Mouse (Mus musculus) neural tube, embryonic 13.5 days (tissue): ENCODE data around the gene Nap1l5. TPM values are rescaled to one million over a fixed set of nuclear protein-coding genes. Genes with fewer than 3 reads are reported as not detected.

Source experiments
- ATAC-seq: fragments of 200-750 bp; cut with Nextera tagmentation; 2 replicates; pipeline ENCODE4 v1.8.0; 2017; ENCODE audit warnings: low read depth, mild to moderate bottlenecking, moderate TSS enrichment, moderate library complexity
- H3K27ac ChIP-seq: fragments of 300-500 bp; sonication (generic); replicated peaks from 2 replicates; pipeline ENCODE4 v1.5.1; 2015; ENCODE audit warnings: moderate library complexity, mild to moderate bottlenecking, inconsistent platforms
- H3K27me3 ChIP-seq: fragments of 300-500 bp; sonication (generic); 2 replicates; pipeline ENCODE4 v1.6.1; 2015; ENCODE audit warnings: mild to moderate bottlenecking, inconsistent platforms
- H3K36me3 ChIP-seq: fragments of 300-500 bp; sonication (generic); 2 replicates; pipeline ENCODE4 v1.6.1; 2015; ENCODE audit warnings: mild to moderate bottlenecking, inconsistent platforms
- H3K4me1 ChIP-seq: fragments of 300-500 bp; sonication (generic); replicated peaks from 2 replicates; pipeline ENCODE4 v1.6.1; 2015; ENCODE audit warnings: inconsistent platforms
- H3K4me2 ChIP-seq: fragments of 300-500 bp; sonication (generic); 2 replicates; pipeline ENCODE4 v1.6.1; 2015; ENCODE audit warnings: inconsistent platforms, mild to moderate bottlenecking, moderate library complexity
- H3K4me3 ChIP-seq: fragments of 300-500 bp; sonication (generic); 2 replicates; pipeline ENCODE4 v1.5.1; 2015; ENCODE audit warnings: mild to moderate bottlenecking, inconsistent platforms
- H3K9ac ChIP-seq: fragments of 300-500 bp; sonication (generic); 2 replicates; pipeline ENCODE4 v1.6.1; 2015; ENCODE audit warnings: moderate library complexity, mild to moderate bottlenecking, inconsistent platforms
- H3K9me3 ChIP-seq: fragments of 300-500 bp; sonication (generic); 2 replicates; pipeline ENCODE4 v1.6.1; 2016; ENCODE audit warnings: inconsistent platforms
- WGBS: fragments of 180-500 bp; shearing (Covaris S2); methylation state at CpG from one replicate; pipeline ENCODE4 v1.1.7; 2015; 5-methylcytosine and 5-hydroxymethylcytosine counted together
- polyA plus RNA-seq: library from polyadenylated mRNA; unstranded; fragments of >200 nt; fragmentation: Nextera tagmentation; extraction: Ambion mirVana; gene quantifications from 2 replicates; pipeline ENCODE4 v1.2.1, GENCODE M21; 2015

Nap1l5 gene
- polyA plus RNA-seq, 1 experiment from 2014 or later = 176 TPM

DNA sequence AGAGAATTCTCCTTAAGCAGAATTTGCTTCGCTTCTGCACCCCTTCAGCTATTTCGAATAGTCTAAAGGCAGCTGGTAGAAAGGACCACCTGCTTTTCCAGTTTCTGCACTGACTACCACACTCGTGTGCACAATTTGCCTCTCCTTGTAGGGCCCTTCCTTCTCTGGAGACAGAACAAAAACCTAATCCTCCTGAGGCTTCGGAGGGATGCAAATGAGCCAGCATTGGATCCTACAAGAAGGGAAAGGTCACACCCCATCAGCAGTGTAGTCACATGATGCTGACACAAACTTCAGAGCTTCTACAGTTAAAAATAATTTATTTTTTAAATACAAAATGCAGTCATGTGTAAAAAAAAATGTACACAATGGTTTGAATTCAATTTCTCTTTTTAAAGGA lies 24.3 kb upstream of the Nap1l5 start:
- Histone ChIP-seq H3K36me3 (no peaks in the 10 kb centered on the region; the same call in 1 of the 2 replicates), H3K4me2 (no peak overlapping the region), H3K9ac (no peak overlapping the region), H3K4me1 (peaks cover 26% of the 10 kb centered on the region), H3K27me3 (no peaks in the 10 kb centered on the region), H3K4me3 (no peak overlapping the region), H3K27ac (no peak overlapping the region), H3K9me3 (no peaks in the 10 kb centered on the region)
- 71% methylated on average over 4 of the region's 4 CpGs for WGBS
- no peak for ATAC-seq

DNA sequence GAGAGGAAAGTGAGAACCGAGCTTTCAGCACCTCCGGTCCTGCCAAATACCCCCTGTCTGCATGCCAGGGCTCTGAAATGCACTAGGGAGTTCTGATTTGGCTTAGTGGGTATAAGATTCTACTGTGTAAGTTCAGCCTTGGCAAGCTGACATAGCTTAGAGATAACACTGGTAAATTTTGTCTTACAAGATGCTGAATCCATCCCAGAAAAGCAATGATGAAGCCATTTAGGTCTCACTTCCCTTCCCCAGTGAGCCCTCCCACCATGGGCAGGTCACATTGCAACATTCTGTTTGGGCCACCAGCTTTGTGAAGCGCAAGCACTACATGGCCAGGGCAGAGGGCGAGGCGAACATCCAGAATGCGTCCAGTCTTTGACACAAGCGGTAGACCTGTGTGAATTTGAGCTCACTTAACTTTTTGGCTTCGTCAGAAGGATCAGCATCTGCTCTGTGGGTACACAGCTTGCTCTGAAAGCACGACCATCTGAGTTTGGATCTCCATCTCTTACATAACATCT lies 23.1 kb upstream of the Nap1l5 start:
- Histone ChIP-seq H3K27ac (no peak overlapping the region), H3K4me2 (no peak overlapping the region), H3K27me3 (no peaks in the 10 kb centered on the region), H3K9me3 (no peaks in the 10 kb centered on the region), H3K4me3 (no peak overlapping the region), H3K4me1 (peaks cover 26% of the 10 kb centered on the region), H3K9ac (no peak overlapping the region), H3K36me3 (no peaks in the 10 kb centered on the region; the same call in 1 of the 2 replicates)
- 91% methylated on average over 9 of the region's 9 CpGs for WGBS
- ATAC-seq = no peak

DNA sequence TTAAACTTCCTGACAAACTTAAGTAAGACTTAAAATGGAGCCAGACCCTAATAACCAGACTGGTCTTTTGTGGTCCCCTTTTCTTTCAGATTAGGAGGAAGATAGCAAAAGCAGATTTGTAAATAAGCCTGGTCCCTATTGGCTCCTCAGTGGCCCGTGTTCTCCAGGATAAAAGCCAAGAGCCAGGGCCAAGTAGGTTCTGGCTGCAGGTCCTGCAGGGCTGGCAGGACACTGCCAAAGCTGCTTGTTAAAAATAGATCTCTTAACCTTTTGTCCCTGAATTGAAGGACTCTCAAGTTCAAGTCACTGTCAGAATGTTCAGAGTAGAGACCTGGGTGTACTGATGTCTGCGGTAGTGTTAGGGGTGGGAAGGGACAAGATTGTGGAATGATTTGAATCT lies 21.0 kb upstream of the Nap1l5 start:
- no peak overlapping the region for H3K9ac ChIP-seq
- no peaks in the 10 kb centered on the region for H3K36me3 ChIP-seq
- no peaks in the 10 kb centered on the region for H3K27me3 ChIP-seq
- no peak for ATAC-seq
- WGBS = 73% methylated on average over 2 of the region's 2 CpGs
- no peaks in the 10 kb centered on the region for H3K9me3 ChIP-seq
- no peak overlapping the region for H3K4me3 ChIP-seq
- no peak overlapping the region for H3K4me2 ChIP-seq
- no peak overlapping the region for H3K27ac ChIP-seq
- H3K4me1 ChIP-seq = peaks cover 9% of the 10 kb centered on the region

DNA sequence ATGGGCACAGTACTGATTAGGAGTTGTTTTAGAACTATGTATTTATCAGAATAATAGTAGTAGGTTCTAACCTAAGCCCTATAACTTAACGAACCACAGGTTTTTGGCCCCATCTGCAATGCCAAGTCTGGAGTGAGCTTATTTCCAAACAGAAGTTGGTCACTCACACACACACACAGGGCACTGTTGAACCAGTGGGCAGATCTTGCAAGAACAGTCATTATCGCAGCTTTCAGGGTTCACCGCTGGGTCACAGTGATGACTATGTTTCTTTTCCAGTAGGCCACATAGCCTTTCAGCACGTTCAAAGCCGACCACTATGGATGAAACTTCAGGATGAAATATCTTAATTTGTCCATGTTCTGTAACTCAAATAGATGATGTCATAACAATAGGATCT lies 15.6 kb upstream of the Nap1l5 start:
- no peak overlapping the region for H3K9ac ChIP-seq
- no peaks in the 10 kb centered on the region for H3K9me3 ChIP-seq
- H3K4me2 ChIP-seq = no peak overlapping the region
- no peaks in the 10 kb centered on the region for H3K4me1 ChIP-seq
- H3K27ac ChIP-seq = no peak overlapping the region
- no peaks in the 10 kb centered on the region for H3K27me3 ChIP-seq
- peaks cover 11% of the 10 kb centered on the region for H3K36me3 ChIP-seq
- H3K4me3 ChIP-seq = no peak overlapping the region
- 87% methylated on average over 5 of the region's 5 CpGs for WGBS
- ATAC-seq = no peak

DNA sequence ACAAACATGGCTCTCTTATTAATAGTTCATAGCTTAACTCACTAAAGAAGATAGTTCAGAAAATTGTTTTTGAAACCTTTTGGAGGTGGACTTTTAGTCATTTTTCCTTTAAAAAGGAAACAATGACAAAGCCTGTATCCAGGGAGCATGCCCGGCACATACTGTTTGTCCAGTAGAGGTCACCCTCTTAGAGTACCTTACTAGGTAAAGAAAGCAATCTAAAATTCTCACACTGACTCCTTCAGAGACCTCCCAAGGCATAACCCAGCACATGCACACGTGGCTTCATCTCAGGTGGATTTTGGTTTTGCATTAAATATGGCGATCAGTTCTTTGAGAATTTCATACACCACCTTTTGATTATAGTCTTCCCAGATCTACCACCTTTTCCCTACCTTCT lies 14.7 kb upstream of the Nap1l5 start:
- Histone ChIP-seq H3K27ac (no peak overlapping the region), H3K9me3 (no peaks in the 10 kb centered on the region), H3K4me1 (no peaks in the 10 kb centered on the region), H3K9ac (no peak overlapping the region), H3K27me3 (no peaks in the 10 kb centered on the region), H3K36me3 (peaks cover 12% of the 10 kb centered on the region), H3K4me3 (no peak overlapping the region), H3K4me2 (no peak overlapping the region)
- ATAC-seq = no peak
- WGBS = 59% methylated on average over 3 of the region's 3 CpGs

DNA sequence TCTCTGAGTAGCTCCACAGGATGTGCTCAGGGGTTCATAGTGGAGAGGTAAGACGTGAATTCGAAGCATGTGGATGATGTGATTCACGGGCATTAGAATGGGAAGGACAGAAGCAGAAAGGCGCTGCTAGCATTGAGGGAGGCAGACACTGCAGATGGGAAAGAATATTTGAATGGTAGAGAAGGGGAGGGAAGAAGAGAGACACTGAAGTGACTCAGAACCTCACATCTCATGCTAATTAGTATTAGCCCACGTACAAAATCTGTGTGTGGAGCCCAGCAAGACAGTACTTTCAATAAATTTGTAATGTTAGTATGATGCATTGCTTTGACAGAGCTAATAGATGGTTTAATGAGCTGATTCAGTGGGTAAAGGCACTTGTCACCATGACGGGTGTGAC lies 13.9 kb upstream of the Nap1l5 start:
- Histone ChIP-seq H3K27ac (no peak overlapping the region), H3K4me3 (no peak overlapping the region), H3K4me1 (no peaks in the 10 kb centered on the region), H3K27me3 (no peaks in the 10 kb centered on the region), H3K36me3 (peaks cover 18% of the 10 kb centered on the region), H3K4me2 (no peak overlapping the region), H3K9ac (no peak overlapping the region), H3K9me3 (no peaks in the 10 kb centered on the region)
- no peak for ATAC-seq
- 85% methylated on average over 6 of the region's 6 CpGs for WGBS

DNA sequence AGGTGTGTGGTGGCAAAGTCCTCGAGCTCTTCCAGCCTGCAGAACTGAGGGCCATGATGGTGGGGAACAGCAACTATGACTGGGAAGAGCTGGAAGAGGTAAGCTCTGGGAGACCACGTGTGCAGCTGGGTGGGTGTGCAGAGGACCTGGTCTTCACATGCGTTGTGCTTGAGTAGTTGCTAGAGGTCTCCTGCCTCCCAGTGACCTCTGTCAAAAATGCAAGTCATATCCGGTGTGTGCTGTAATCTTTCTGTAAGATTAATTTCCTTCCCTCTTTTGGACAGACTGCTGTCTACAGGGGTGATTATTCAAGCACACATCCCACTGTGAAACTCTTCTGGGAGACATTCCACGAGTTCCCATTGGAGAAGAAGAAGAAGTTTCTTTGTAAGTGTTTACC lies 9.6 kb upstream of the Nap1l5 start:
- no peak for ATAC-seq
- H3K9ac ChIP-seq = no peak overlapping the region
- WGBS = 80% methylated on average over 5 of the region's 5 CpGs

DNA sequence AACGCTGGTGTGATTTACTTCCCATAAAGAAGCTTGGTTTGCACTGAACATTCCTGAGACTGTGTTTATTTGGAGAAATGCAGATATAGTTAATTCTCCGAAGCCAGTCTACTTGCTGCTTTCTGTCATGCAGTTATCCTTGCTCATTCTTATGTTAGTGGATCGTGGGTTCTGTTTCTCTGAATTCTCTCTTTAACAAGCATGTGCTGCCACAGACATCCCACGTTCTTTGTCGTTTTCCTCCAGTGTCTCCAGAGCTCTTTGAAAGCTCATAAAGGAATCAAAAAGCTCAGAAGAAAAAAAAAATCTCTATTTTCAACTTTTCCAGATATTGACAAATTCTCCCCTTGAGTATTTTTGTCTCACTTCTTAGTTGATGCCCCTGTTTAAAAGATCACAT lies 7.1 kb upstream of the Nap1l5 start:
- no peak overlapping the region for H3K9ac ChIP-seq
- H3K4me3 ChIP-seq = no peak overlapping the region
- no peaks in the 10 kb centered on the region for H3K27me3 ChIP-seq
- no peak overlapping the region for H3K27ac ChIP-seq
- H3K9me3 ChIP-seq = no peaks in the 10 kb centered on the region
- ATAC-seq = no peak
- no peak overlapping the region for H3K4me2 ChIP-seq
- WGBS = 83% methylated on average over 5 of the region's 5 CpGs
- H3K36me3 ChIP-seq = peaks cover 13% of the 10 kb centered on the region
- H3K4me1 ChIP-seq = no peaks in the 10 kb centered on the region

More for the DNA sequence above, 9.6 kb upstream of the Nap1l5 start:
- H3K4me2 ChIP-seq = no peak overlapping the region
- H3K9me3 ChIP-seq = no peaks in the 10 kb centered on the region
- H3K4me3 ChIP-seq = no peak overlapping the region
- H3K36me3 ChIP-seq = peaks cover 18% of the 10 kb centered on the region
- no peaks in the 10 kb centered on the region for H3K27me3 ChIP-seq
- H3K4me1 ChIP-seq = no peaks in the 10 kb centered on the region
- H3K27ac ChIP-seq = no peak overlapping the region

DNA sequence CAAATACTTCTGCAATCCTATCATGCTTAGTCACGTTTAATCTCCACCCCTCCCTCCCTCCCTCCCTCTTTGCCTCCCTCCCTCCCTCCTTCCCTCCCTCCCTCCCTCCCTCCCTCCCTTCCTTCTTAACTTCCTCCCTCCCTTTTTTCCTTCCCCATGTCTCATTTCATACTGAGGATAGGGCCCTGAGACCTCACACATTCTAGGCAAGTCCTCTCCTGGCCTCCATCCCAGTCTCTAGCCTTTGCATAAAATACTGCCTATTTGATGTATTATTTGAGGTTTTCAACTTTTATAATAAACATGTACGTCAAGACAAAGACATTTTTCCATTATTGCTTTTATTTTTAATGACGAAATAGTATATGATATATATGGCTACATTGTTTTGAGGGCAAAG lies 6.7 kb upstream of the Nap1l5 start:
- Histone ChIP-seq H3K36me3 (peaks cover 9% of the 10 kb centered on the region), H3K4me1 (no peaks in the 10 kb centered on the region), H3K9me3 (no peaks in the 10 kb centered on the region), H3K27me3 (no peaks in the 10 kb centered on the region), H3K4me2 (no peak overlapping the region), H3K9ac (no peak overlapping the region), H3K4me3 (no peak overlapping the region), H3K27ac (no peak overlapping the region)
- ATAC-seq = no peak
- 77% methylated on average over 3 of the region's 3 CpGs for WGBS

DNA sequence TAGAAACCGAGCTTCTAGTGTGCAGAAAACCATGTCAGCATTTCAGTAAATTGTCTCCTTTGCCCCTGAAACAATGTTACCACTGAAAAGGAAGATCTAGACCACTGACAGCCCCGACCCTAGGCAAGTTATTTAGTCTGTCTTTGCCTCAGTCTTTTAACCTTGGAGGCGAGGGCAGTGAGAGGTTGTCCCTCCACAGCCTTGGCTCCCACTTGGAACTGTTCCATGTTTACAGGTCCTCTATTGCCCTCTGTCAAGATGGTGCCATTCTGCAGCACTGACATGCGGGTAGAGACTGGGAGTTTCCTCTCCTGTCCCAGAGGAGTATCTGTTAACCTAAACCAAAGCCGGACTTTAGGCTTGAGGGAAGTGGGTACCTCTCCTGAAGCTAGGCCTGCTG lies 6.0 kb upstream of the Nap1l5 start:
- Histone ChIP-seq H3K36me3 (peaks cover 7% of the 10 kb centered on the region), H3K27ac (no peak overlapping the region), H3K9me3 (no peaks in the 10 kb centered on the region), H3K4me1 (no peaks in the 10 kb centered on the region), H3K9ac (no peak overlapping the region), H3K27me3 (no peaks in the 10 kb centered on the region), H3K4me3 (no peak overlapping the region), H3K4me2 (no peak overlapping the region)
- WGBS = 83% methylated on average over 5 of the region's 5 CpGs
- ATAC-seq = no peak

DNA sequence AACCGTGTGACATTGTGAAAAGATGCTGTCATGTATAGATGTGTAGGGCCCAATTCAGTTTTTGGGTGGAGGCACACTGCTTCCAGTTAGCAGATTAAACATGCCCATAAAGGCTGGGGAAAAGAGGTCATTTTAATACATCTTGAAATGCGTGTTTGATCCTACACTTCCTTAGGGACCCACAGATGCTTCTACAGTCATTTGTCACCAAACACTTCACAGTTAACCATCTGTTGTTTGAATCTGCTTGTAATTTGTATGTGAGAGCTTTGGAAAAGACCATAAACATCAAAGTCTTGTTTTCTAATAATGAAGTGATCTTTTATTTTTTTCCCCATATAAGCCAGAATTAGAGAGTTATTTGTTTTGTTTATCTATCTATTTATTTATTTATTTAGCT lies 915 bp upstream of the Nap1l5 start:
- H3K27ac ChIP-seq = peak overlapping the region; percentile 83
- ATAC-seq = no peak
- peak overlapping the region; percentile 63; the same call in 1 of the 2 replicates for H3K4me2 ChIP-seq
- peaks cover 6% of the 10 kb centered on the region for H3K4me1 ChIP-seq
- no peak overlapping the region for H3K4me3 ChIP-seq
- H3K9me3 ChIP-seq = peaks cover 16% of the 10 kb centered on the region
- WGBS = 66% methylated on average over 2 of the region's 2 CpGs
- H3K9ac ChIP-seq = no peak overlapping the region
- peaks cover 7% of the 10 kb centered on the region; the same call in 1 of the 2 replicates for H3K36me3 ChIP-seq
- H3K27me3 ChIP-seq = no peaks in the 10 kb centered on the region

DNA sequence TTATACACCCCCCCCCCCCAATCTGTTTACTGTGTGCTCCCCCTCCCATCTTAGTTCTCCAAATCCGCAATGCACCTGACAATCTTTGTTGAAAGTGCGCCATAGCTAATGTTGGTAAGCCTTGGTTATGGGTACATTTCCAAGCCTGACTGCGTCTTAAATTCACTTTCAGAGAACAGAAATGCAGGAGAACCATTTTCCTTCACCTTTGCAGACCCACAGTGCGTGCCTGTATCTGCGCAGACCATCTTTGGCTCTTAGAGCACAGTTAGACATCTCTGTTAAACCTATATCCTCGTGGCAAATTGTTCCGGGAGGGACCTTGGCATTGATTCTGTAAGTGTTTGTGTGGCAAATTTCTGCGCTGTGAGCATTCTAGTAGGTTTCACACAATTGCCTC lies 460 bp upstream of the Nap1l5 start:
- H3K27ac ChIP-seq = peak overlapping the region; percentile 83
- 0 out of 2 replicates have a peak overlapping the region, but pooled peaks have one; percentile 22 for H3K9ac ChIP-seq
- peak; percentile 25 for ATAC-seq
- H3K4me3 ChIP-seq = peak overlapping the region; percentile 50
- H3K36me3 ChIP-seq = peaks cover 7% of the 10 kb centered on the region; the same call in 1 of the 2 replicates
- peaks cover 7% of the 10 kb centered on the region for H3K4me1 ChIP-seq
- 74% methylated on average over 8 of the region's 8 CpGs for WGBS
- peaks cover 16% of the 10 kb centered on the region for H3K9me3 ChIP-seq
- no peaks in the 10 kb centered on the region for H3K27me3 ChIP-seq
- H3K4me2 ChIP-seq = peak overlapping the region; percentile 63

DNA sequence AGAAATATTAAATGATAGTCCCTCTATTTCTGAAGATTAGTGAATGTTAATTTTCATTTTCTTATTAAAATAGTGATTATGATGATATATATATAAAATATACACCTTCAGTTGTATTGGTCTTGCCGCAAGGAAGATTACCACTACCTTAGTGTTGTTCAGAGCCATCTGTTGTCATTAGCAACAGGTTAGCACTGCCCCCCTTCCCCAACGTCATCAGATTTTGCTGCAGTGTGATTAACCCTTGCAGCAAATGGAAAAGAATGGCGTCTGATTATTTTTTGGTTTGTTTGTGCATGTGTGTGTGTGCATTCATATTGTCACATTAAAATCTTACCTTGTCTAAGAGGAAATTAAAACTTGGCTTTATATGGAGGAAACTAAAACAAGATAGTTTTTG lies 2.3 kb downstream of the Nap1l5 start:
- Histone ChIP-seq H3K36me3 (peaks cover 7% of the 10 kb centered on the region; the same call in 1 of the 2 replicates), H3K9ac (no peak overlapping the region), H3K27me3 (no peaks in the 10 kb centered on the region), H3K4me3 (no peak overlapping the region), H3K9me3 (peaks cover 16% of the 10 kb centered on the region), H3K27ac (no peak overlapping the region), H3K4me1 (peaks cover 14% of the 10 kb centered on the region), H3K4me2 (no peak overlapping the region)
- WGBS = 49% methylated on average over 3 of the region's 3 CpGs
- ATAC-seq = no peak
